Mouse (Mus musculus) heart, postnatal 0 days (tissue): ENCODE data around the gene Esrra.

Experiments
- CTCF ChIP-seq: IDR thresholded peaks from 2 replicates; pipeline ENCODE4 v1.5.1; 2016; ENCODE audit warnings: antibody characterized with exemption, control low read depth, low read depth
- EP300 ChIP-seq: IDR thresholded peaks from 2 replicates; pipeline ENCODE4 v1.6.1; 2016; ENCODE audit warnings: antibody characterized with exemption, low read depth

GRCm38 (mm10) chr19:6936299-6936698 is 14.7 kb upstream of the Esrra start:
- peak; percentile 15 for TF ChIP-seq CTCF
- TF ChIP-seq EP300: no peak
